Mouse (Mus musculus): ENCODE results near the gene 4930579F01Rik. TPM values are rescaled to one million over a fixed set of nuclear protein-coding genes. Genes with fewer than 3 reads are reported as not detected.

4930579F01Rik gene
- polyA plus RNA-seq, 1 experiment from 2014 or later = 0.12 TPM

- Histone ChIP-seq H3K4me2 (replicated peaks; ENCODE audit: low read depth, low read length) (no peak overlapping the region), H3K36me3 (ENCODE audit: control insufficient read depth, insufficient read depth, low read length) (no peaks in the 10 kb centered on the region), H3K9ac (ENCODE audit: low read depth, low read length) (no peak overlapping the region), H3K9me3 (ENCODE audit: control insufficient read depth, low read length) (no peaks in the 10 kb centered on the region), H3K4me3 (ENCODE audit: low read length) (no peak overlapping the region), H3K27me3 (ENCODE audit: control insufficient read depth, insufficient read depth, low read length) (no peaks in the 10 kb centered on the region), H3K4me1 (ENCODE audit: control insufficient read depth, insufficient read depth, low read length) (0 out of 2 replicates have a peak, but pooled peaks cover 3% of the 10 kb centered on the region), H3K27ac (ENCODE audit: low read depth, low read length) (no peak overlapping the region)
- WGBS = 64% methylated on average over 14 of the region's 14 CpGs
- no peak for ATAC-seq (ENCODE audit: low FRiP score, low TSS enrichment)
Observed at GRCm38 (mm10) chr3:138118831-138119230, 74.8 kb downstream of the 4930579F01Rik start.

GRCm38 (mm10) chr3:138118392-138118791, 75.2 kb downstream of the 4930579F01Rik start:
- 0 out of 2 replicates have a peak, but pooled peaks cover 3% of the 10 kb centered on the region for H3K4me1 ChIP-seq (ENCODE audit: control insufficient read depth, insufficient read depth, low read length)
- no peaks in the 10 kb centered on the region for H3K9me3 ChIP-seq (ENCODE audit: control insufficient read depth, low read length)
- 59% methylated on average over 6 of the region's 6 CpGs for WGBS
- H3K36me3 ChIP-seq (ENCODE audit: control insufficient read depth, insufficient read depth, low read length) = no peaks in the 10 kb centered on the region
- no peak overlapping the region for H3K27ac ChIP-seq (ENCODE audit: low read depth, low read length)
- no peak overlapping the region for H3K4me3 ChIP-seq (ENCODE audit: low read length)
- H3K4me2 ChIP-seq (replicated peaks; ENCODE audit: low read depth, low read length) = no peak overlapping the region
- ATAC-seq (ENCODE audit: low FRiP score, low TSS enrichment) = no peak
- H3K27me3 ChIP-seq (ENCODE audit: control insufficient read depth, insufficient read depth, low read length) = no peaks in the 10 kb centered on the region
- H3K9ac ChIP-seq (ENCODE audit: low read depth, low read length) = no peak overlapping the region

GRCm38 (mm10) chr3:138116871-138117270, 76.8 kb downstream of the 4930579F01Rik start:
- H3K36me3 ChIP-seq (ENCODE audit: control insufficient read depth, insufficient read depth, low read length) = no peaks in the 10 kb centered on the region
- no peaks in the 10 kb centered on the region for H3K9me3 ChIP-seq (ENCODE audit: control insufficient read depth, low read length)
- 89% methylated on average over 4 of the region's 4 CpGs for WGBS
- H3K27ac ChIP-seq (ENCODE audit: low read depth, low read length) = no peak overlapping the region
- no peak overlapping the region for H3K4me3 ChIP-seq (ENCODE audit: low read length)
- H3K9ac ChIP-seq (ENCODE audit: low read depth, low read length) = no peak overlapping the region
- H3K27me3 ChIP-seq (ENCODE audit: control insufficient read depth, insufficient read depth, low read length) = no peaks in the 10 kb centered on the region
- H3K4me2 ChIP-seq (replicated peaks; ENCODE audit: low read depth, low read length) = no peak overlapping the region
- 0 out of 2 replicates have a peak, but pooled peaks cover 3% of the 10 kb centered on the region for H3K4me1 ChIP-seq (ENCODE audit: control insufficient read depth, insufficient read depth, low read length)
- no peak for ATAC-seq (ENCODE audit: low FRiP score, low TSS enrichment)

DNA sequence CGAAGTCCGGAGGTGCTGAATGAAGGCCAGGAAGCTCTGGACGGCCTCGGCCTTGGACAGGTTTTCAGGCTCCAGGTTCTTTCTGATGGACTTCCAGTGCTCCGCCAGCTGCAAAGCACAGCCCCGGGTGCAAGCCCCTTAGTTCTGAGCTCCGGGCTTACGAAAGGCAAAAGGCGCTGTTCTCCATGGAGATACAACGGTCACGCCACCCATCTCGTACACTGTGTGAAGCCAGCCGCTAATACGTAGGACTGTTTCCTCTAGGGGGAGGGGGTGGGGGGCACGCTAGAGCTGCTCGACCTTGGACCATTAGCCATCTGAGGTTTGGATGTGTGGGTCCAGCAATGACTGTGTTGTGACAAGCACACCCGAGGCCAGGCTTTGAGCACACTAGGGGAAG, 79.5 kb downstream of the 4930579F01Rik start:
- Histone ChIP-seq H3K9ac (ENCODE audit: low read depth, low read length) (no peak overlapping the region), H3K27ac (ENCODE audit: low read depth, low read length) (no peak overlapping the region), H3K4me1 (ENCODE audit: control insufficient read depth, insufficient read depth, low read length) (0 out of 2 replicates have a peak, but pooled peaks cover 3% of the 10 kb centered on the region), H3K36me3 (ENCODE audit: control insufficient read depth, insufficient read depth, low read length) (no peaks in the 10 kb centered on the region), H3K4me2 (replicated peaks; ENCODE audit: low read depth, low read length) (no peak overlapping the region), H3K27me3 (ENCODE audit: control insufficient read depth, insufficient read depth, low read length) (no peaks in the 10 kb centered on the region), H3K9me3 (ENCODE audit: control insufficient read depth, low read length) (no peaks in the 10 kb centered on the region), H3K4me3 (ENCODE audit: low read length) (no peak overlapping the region)
- no peak for ATAC-seq (ENCODE audit: low FRiP score, low TSS enrichment)
- 88% methylated on average over 17 of the region's 17 CpGs for WGBS

Other genes starting within 250 kb of the 4930579F01Rik start
- gene Dapp1, start 212.3 kb downstream of the 4930579F01Rik start, polyA plus RNA-seq (2014; fragmentation: Nextera tagmentation; extraction: Ambion mirVana) = 7.2 and 11.4 TPM in 2 replicates
- 0.38 and 0.39 TPM in 2 replicates for gene 1110002E22Rik, start 128.8 kb downstream of the 4930579F01Rik start, polyA plus RNA-seq (2014; fragmentation: Nextera tagmentation; extraction: Ambion mirVana)
- gene Gm5105, start 126.4 kb downstream of the 4930579F01Rik start, polyA plus RNA-seq (2014; fragmentation: Nextera tagmentation; extraction: Ambion mirVana) = 0.22 and 0.24 TPM in 2 replicates
- gene Trmt10a, start 50.4 kb downstream of the 4930579F01Rik start, polyA plus RNA-seq (2014; fragmentation: Nextera tagmentation; extraction: Ambion mirVana) = 15.7 and 15.8 TPM in 2 replicates
- 7.5 and 7.6 TPM in 2 replicates for gene Mttp, start 48.9 kb downstream of the 4930579F01Rik start, polyA plus RNA-seq (2014; fragmentation: Nextera tagmentation; extraction: Ambion mirVana)
- 0.46 TPM in 1 of 2 replicates, not detected in the other for gene Adh7, start 23.9 kb upstream of the 4930579F01Rik start, polyA plus RNA-seq (2014; fragmentation: Nextera tagmentation; extraction: Ambion mirVana)
- gene Adh1, start 67.2 kb upstream of the 4930579F01Rik start, polyA plus RNA-seq (2014; fragmentation: Nextera tagmentation; extraction: Ambion mirVana) = 18.6 and 20.4 TPM in 2 replicates
- gene Adh6a, start 119.5 kb upstream of the 4930579F01Rik start, polyA plus RNA-seq (2014; fragmentation: Nextera tagmentation; extraction: Ambion mirVana) = not detected in 2 replicates
- gene Adh6b, start 147.9 kb upstream of the 4930579F01Rik start, polyA plus RNA-seq (2014; fragmentation: Nextera tagmentation; extraction: Ambion mirVana) = 0.14 and 0.46 TPM in 2 replicates
- not detected in 2 replicates for gene Adh4, start 221.6 kb upstream of the 4930579F01Rik start, polyA plus RNA-seq (2014; fragmentation: Nextera tagmentation; extraction: Ambion mirVana)
- 256 and 266 TPM in 2 replicates for gene Adh5, start 249.3 kb upstream of the 4930579F01Rik start, polyA plus RNA-seq (2014; fragmentation: Nextera tagmentation; extraction: Ambion mirVana)

Data from kidney, embryonic 14.5 days (tissue).